Mouse (Mus musculus): ENCODE results near the gene Timm13.

Timm13 gene

DNA sequence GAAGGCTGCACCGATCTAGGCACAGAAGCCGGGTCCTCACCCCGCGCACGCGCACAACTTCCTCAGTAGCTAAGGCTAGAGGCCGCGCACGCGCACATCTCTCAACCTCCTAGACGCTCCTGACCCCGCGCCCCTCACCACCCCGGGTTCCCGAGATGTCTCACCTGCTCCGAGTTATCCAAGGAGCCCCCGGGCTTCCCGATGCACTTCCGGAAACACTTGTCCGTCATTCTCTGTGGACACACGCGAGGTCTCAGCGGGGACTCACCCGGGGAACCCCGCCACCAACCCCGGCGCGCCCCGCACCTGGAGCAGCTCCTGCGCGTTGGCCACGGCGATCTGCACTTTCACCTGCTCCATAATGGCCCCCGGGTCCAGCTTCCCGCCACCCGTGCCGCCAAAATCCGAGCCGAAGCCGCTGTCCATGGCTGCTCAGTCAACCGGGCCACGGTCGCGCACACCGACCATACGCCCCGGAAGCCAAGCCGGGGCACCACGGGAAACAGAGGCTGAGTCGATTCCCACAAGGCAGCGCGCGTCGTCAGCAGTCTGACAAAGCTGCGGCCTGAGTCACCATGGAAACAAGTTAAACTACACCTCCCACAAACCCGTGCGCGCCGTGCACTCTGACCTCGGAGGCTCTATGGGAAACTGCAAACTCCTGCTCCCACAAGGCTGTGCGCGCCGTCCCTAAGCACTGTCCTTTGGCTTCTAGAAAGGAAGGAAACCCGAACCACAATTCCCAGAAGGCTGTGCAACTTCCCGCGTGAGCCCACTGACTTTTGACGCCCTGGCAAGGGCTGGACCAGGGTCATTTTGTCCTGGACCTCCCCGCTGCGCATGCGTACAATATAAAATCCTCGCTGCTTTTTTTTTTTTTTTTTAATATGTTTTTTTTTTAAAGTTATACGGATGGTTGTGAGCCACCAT lies at the start of gene Timm13:
Gene Timm13 (minus strand): TSS at position 652 of the 930 bp plus-strand sequence.
- in situ Hi-C loops (cut with MboI, MseI) = no loop called here

DNA sequence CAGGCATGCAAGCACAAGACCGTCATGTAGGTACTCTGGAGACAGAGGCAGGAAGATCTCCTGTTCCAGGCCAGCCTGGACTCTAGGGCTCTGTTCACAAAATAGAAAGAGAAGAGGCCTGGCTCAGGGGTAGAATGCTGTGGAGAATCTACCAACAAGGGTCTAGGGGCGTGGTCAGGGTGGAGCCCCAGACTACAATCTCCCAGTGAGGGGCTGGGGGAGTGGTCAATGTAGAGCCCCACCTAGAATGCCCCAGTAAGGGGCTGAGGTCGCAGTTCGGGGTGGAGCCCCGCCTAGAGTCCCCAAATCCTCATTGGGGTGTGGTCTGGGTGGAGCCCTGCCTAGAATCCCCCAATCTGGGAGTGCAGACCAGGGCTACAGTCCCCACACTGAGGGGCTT lies 49.5 kb upstream of the Timm13 start:
- in situ Hi-C loops (cut with MboI, MseI) = no loop called here

DNA sequence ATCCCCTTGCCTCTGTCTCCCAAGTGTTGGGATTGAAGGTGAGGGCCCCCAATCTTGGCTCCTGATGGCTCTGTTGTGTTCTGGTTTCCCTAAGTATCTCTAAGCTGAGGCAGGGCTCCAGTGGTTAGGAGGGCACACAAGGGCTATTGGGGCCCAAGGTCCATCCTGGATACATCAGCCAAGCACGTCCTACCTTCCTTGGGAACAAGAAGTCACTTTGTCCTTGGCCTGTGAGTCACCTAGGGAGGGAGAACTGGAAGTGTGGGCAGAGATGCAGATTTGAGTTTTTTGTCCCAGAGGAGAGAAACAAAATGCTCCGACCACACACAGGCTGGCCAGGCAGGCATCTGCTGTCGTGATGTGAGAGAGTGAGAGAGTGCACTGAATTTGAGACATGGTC lies 48.3 kb upstream of the Timm13 start:
- in situ Hi-C loops (cut with MboI, MseI) = loop anchor here (10.0 to 25.0 kb wide), 2 partner anchors 64 to 1813 kb away; partner anchors contain the start of gene Nfyb (in 1 of the 2)

DNA sequence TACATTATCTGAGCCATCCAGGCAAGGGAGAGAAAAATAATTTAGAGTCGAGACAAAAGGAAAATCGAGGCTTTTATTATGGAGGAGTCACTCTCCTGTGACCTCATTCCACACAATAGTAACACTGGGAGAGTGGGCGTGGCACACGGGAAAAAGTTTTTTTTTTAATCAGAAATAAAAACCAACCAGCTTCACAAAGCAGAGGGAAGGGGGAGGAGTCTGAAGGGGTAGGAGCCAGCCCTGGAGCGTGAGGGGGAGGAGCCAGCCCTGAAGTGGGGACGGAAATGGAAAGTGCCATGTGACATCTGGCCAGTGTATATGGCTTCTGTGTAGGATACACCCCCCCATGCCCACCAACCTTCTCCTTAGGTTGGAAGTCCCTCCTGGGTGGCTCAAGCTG lies 47.8 kb upstream of the Timm13 start:
- in situ Hi-C loops (cut with MboI, MseI) = loop anchor here (10.0 to 25.0 kb wide), 2 partner anchors 64 to 1814 kb away; partner anchors contain the start of gene Nfyb (in 1 of the 2)

DNA sequence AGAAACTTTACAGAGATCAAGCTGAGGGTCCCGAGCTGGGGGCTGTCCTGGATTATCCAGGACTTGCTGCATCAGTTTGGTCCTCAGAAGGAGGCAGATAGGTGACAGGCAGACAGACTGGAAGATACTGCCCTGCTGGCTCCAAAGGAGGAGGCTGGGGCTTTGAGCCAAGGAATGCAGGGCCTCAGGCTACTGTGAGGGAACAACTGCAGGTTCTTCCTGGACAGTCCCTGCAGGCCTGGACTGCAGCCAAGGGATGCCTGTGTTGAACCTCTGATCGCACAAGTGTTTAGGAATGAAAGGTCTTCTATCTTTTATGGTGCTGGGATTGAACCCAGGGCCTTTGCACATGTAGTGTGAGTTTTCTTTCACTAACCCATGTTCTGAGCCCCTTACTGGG lies 47.0 kb upstream of the Timm13 start:
- in situ Hi-C loops (cut with MboI, MseI) = loop anchor here (10.0 to 25.0 kb wide), 2 partner anchors 63 to 1814 kb away; partner anchors contain the start of gene Nfyb (in 1 of the 2)

DNA sequence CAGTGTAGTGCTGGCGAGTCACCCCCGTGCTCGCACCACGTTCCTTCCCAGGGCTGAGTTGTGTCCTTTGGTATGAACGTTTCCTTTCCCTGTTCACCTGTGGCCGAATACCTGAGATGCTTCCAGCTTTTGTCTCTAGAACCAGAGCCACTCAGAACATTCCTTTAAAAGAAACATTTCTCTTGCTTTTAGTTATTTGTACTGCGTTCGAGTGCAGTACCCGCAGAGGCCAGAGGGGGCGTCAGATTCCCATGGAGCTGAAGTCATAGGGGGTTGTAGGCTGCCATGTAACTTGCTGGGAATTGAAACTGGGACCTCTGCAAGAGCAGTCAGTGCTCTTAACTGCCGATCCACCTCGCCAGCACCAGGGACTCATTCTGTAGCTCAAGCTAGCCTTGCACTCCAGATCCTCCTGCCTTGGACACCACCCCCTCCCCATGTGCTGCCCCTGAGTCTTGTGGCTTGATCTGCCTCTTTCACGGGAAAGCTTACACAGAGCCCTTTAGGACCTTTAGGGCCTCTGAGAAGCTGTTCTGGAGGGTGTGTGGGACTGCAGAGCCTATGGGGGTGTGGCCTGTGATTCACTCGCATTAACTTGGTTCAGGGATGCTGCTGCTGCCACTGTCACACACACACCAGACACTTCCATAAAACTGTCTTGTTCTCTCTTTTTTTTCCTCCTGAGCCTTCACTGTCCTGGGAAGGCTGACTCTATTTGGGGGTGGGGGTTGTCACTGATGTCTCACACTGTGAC lies 46.1 kb upstream of the Timm13 start:
- in situ Hi-C loops (cut with MboI, MseI) = loop anchor here (10.0 to 25.0 kb wide), 2 partner anchors 62 to 1815 kb away; partner anchors contain the start of gene Nfyb (in 1 of the 2)

DNA sequence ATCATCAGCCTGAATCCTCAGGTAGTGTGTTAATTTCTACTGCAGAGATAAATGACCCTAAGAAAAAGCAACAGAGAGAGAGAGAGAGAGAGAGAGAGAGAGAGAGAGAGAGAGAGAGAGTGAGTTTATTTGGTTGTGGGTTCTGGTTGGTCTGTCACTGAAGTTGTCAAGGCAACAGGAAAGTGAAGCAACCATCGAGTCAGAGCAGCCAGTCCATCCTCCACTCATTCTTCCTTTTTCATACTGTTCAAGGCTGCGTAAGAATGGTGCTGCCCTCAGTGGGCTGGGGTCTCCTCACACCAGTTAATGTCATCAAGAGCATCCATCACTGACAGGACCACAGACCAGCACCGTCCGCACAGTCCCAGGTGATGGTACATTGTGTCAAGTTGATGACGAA lies 43.5 kb upstream of the Timm13 start:
- in situ Hi-C loops (cut with MboI, MseI) = loop anchor here (10.0 to 25.0 kb wide), 2 partner anchors 59 to 1818 kb away; partner anchors contain the start of gene Nfyb (in 1 of the 2)

DNA sequence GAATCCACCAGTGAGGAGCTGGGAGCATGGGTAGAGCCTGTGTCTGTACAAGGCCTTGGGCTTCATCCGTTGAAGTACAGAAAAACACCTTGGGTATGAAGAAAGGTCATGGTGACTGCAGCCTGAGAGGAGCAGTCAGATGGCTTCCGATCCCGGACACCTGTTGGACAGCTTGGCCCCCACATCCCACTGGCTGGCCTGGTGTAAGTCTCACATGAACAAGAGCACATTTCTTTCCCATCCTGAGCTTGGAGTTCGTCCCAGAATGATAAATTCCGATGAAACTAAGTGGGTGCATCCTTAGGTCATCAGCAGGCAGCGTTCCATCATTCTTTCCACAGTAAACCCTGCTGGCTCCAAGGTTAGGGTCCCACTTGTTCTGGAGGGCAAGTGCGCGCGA lies 42.9 kb upstream of the Timm13 start:
- in situ Hi-C loops (cut with MboI, MseI) = loop anchor here (10.0 to 25.0 kb wide), 2 partner anchors 59 to 1819 kb away; partner anchors contain the start of gene Nfyb (in 1 of the 2)

DNA sequence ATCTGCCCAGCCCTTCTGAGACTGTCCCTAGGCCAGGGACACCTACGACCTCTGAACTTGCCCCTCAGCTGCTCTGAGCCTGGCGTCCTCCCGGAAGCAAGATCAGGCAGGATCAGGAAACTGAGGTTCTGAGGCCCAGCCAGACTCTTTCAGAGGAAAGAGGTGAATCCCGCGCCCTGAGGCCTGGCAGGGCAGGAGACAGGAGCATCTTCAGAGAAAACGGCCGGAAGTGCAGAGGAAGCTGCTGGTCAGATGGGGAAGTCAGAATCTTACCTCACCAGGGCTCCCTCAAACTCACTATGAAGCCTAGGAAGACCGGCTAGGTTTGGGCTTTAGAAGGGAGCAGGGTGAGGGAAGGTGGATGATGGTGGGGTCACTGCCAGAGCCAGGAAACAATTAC lies 42.1 kb upstream of the Timm13 start:
- in situ Hi-C loops (cut with MboI, MseI) = loop anchor here (10.0 to 25.0 kb wide), 2 partner anchors 58 to 1819 kb away; partner anchors contain the start of gene Nfyb (in 1 of the 2)

DNA sequence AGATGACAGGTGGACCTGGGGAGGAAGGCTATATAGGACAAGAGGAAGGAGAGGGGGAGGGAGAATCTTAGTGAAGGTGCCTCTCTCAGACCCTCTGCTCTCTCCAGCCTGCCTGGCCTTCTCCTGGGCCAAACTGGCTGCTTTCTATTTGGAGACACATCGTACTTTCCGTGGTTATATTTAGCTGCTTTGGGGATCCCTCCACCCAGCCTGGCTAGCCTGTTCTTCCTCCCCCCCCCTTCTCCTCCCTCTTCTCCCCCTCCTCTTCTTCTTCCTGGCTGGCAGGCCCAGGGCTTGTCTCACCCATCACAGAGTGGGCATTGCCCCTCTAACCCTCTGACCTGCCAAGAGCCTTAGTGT lies 40.2 kb upstream of the Timm13 start:
- in situ Hi-C loops (cut with MboI, MseI) = loop anchor here (10.0 to 25.0 kb wide), 2 partner anchors 56 to 1821 kb away; partner anchors contain the start of gene Nfyb (in 1 of the 2)

DNA sequence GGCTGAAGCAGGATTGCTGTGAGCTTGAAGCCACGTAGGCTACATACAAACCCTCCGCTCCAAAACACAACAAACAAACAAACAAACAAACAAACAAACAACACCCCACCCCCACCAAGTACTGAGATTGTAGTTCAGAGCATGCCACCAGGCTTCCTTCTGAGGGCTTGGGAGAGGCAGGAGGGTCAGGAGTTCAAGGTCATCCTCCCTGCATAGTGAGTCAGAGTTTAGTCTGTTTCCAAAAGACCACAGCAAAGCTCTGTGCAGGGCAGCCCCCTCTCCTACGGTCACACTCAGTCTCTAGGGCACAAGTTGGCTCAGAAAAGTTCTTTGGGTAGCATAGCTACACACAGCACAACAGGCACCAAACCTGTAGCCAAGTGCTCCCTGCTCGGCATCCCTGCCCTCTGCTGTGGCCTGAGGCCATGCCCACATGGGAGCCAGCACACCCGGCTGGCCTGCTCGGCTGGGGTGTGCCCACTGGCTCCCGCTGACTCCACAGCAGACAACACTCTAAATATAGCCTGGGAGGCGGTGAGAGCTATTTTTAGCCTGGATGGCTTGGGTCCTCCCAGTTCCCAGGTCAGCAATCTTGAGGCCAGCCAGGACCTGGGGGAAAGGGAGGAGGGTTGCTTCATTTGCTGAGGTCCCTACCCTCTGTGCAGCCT lies 39.7 kb upstream of the Timm13 start:
- in situ Hi-C loops (cut with MboI, MseI) = loop anchor here (10.0 to 25.0 kb wide), 2 partner anchors 56 to 1822 kb away; partner anchors contain the start of gene Nfyb (in 1 of the 2)

DNA sequence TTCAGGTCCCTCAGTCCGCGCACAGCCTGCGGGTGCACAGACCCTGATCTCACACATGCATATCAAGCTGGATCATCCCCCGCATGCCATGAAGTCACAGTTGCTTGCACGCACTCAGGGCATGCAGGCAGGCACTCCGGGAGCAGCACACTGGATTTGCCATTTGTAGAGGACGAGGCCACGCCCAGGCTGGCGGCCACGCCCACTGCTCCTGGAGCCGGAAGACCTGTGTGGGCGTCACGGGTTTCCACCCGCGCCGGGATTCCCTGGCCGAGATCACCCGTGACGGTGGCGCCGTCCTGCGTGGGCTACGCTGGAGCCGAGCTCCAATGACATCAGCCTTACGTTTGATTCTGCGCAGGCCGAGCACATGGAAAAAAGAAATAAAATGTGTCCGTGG lies 38.9 kb upstream of the Timm13 start:
- in situ Hi-C loops (cut with MboI, MseI) = loop anchor here (10.0 to 25.0 kb wide), 2 partner anchors 55 to 1823 kb away; partner anchors contain the start of gene Nfyb (in 1 of the 2)

DNA sequence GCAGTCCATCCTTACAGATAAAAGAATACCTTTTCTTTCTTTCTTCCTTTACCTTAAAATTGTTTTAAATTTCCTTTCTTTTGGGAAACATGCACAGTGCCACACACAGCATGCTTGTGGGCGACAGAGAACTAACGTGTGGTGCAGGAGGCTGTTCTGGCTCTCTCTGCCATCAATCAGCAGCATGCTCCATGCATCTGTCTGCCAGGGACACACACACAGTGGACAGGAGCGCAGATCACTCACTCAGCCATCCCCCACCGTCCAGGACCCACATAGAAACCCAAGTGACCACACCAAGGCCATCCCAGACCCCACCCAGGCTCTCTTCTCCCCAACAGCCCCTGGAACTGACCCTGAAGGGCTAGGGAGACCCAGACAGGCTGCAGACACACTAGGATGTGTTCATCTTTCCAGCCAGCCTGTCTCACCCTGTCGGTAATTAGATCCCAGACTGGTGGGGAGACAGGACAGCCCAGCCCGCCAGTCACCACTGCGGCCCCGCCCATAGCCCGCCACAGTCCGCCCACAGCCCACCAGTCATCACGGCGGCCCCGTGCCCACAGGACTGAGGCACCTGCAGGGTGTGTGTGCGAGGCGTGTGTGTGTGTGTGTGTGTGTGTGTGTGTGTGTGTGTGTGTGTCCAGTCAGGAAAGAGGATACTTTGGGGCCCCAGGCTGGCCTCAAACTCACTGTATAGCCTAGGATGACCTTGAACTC lies 38.2 kb upstream of the Timm13 start:
- in situ Hi-C loops (cut with MboI, MseI) = loop anchor here in 1 of 2 experiments (25.0 kb wide), 1 partner anchor 1823 kb away; the partner anchor contains the start of gene Nfyb

DNA sequence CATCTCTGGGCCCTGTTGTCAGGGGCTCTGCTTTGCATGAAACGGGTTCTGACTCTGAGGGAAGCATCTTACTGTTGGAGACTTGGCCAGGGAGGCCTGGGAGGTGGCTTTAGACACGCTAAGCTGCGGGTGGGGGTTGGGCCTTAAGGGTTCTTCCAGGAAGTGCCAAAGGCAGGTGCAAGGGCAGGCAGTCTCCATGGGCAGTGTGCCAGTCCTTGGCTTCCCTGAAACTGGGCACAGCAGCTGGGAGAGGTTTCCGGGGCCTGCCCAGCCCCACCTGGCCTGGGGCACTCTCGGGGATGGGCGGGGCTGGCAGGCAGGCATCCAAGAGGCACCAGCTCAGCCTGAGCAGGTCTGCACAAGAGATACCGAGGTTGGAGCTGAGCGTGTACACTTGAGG lies 36.9 kb upstream of the Timm13 start:
- in situ Hi-C loops (cut with MboI, MseI) = loop anchor here in 1 of 2 experiments (25.0 kb wide), 1 partner anchor 1825 kb away; the partner anchor contains the start of gene Nfyb

DNA sequence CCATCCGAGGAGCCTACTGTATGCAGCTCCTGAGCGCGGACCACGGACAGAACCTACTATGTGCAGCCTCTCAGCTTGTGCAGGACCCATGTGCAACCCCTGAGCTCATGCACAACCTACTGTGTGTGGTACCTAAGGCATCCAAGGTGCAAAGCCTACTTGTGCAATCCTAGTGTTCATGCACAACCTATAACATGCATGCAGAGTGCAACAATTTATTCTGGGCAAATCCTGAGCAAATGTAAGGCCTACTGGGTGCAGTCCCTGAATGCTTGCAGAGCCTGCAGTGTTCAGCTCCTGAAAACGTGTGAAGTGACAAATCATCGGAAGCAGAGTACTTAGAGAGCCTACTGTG lies 36.0 kb upstream of the Timm13 start:
- in situ Hi-C loops (cut with MboI, MseI) = loop anchor here in 1 of 2 experiments (25.0 kb wide), 1 partner anchor 1826 kb away; the partner anchor contains the start of gene Nfyb

DNA sequence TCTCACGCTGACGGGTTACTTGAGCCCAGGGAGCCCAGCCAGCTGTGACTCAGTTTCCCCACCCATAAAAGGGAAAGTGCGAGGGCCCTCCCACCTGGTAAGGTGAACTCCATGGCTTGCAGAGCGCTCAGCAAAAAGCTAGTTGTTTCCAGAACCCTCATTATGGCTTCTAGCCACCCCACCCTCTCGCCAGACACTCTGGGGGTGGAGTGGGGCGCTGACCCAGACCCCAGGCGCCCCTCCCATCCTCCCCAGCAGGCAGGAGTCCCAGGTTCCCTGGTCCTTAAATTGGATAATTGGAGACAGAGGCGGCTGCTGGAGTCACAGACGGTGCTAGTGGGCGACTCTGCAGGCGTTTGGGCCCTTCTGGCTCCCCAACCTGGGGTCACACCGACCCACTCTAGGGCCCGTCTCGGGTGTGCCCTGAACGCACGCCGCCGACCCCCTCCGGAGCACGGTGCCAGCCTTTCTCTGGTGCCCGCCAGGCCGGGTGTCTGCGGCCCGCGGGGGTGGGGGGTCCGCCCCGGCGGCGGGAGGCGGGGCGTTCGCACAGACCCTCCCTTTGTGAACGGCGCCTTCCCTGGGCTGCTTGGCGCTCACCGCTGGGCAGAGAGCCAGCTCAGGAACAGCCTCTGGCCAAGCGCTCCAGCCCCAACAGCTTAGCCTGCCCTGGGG lies 35.5 kb upstream of the Timm13 start:
- in situ Hi-C loops (cut with MboI, MseI) = loop anchor here in 1 of 2 experiments (25.0 kb wide), 1 partner anchor 1826 kb away; the partner anchor contains the start of gene Nfyb

DNA sequence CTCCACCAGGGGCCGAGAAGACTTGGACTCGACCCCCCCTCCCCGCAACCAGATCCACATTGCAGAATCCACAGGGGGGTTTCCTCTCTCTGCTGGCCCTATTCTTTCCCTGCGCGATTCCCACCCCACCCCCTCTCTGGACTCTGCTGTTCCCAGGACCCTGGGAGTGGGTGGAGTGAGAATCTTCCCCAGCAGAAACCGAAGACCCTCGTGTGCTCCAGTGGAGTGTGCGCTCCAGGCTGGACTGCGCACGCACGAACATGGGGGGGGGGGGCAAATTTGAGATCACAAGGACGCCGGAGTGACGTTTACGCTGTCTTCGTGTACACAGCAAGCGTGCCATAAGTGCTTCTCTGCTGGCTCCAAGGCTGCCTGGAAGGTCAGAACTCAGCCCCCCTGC lies 34.9 kb upstream of the Timm13 start:
- in situ Hi-C loops (cut with MboI, MseI) = loop anchor here in 1 of 2 experiments (25.0 kb wide), 1 partner anchor 1827 kb away; the partner anchor contains the start of gene Nfyb

DNA sequence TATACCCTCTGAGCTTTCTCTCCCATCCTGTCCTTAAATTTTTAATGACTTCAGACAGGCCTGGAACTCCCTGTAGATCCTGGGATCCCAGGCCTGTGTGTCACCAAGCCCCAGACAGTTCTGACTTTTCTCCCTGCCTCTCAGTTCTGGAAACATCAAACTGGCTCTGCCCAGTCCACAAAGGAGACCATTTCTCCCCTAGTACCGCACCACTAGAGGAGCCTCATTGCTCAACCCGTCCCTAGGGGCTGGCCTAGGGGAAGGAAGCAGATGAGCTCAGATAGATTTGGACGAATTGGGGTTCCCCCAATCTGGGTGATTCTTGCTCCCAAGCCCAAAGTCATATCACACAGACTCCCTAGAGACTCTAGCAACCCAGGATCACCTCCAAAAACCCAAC lies 34.5 kb upstream of the Timm13 start:
- in situ Hi-C loops (cut with MboI, MseI) = loop anchor here in 1 of 2 experiments (25.0 kb wide), 1 partner anchor 1827 kb away; the partner anchor contains the start of gene Nfyb

Data from T-helper 17 cell (primary cell).